Mouse (Mus musculus): ENCODE results near the gene Srp54c.
"Not testable (repeated sequence)": the region's sequence is repeated elsewhere in the genome, so short reads cannot be mapped to it uniquely, and the experiment has no call there.

The Srp54c gene

DNA sequence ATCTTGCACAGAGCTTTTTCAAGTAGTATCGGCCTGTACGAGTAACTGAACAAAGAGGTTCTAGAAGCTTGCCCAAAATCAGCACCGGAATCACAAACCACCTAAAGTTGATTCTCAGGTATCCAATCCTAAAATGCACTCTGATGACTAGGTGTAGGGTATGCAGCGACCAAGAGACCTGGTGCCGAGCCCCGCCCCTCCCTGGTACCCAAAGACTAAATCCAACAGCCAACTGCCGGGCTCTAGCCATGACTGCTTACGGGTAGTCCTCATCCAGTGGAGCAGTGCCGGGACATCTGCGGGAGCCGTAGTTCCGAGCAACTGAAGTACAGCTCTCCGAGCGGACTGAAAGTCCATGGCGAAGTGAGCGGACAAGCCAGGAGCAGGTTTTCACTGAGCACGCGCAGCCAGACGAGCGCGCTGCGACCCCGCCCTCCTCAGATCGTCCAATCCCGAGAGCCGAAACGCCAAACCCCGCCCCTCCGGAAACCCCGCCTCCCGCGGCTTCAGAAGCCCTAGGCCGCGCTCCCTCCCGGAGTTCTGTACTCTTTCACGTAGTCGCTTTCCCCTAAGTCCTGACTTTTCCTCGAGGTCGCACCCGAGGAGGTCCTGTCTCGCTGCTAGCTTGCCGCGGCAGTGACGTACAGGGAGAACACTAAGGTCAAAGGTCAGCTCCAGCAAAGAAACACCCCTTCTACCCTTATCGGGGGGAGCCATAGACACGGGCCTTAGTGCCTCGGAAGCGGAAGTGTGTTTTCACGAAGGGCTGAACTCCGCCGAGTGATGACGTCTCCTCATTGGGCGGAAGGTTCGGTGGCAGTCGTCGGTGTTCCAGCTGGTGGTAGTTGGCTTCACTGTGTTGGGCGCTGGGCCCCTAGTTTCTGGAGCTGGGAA is at the start of gene Srp54c:
Srp54c (plus strand) TSS at position 543 of the 894 bp plus-strand sequence.
- not testable (repeated sequence) for DNase-seq

DNA sequence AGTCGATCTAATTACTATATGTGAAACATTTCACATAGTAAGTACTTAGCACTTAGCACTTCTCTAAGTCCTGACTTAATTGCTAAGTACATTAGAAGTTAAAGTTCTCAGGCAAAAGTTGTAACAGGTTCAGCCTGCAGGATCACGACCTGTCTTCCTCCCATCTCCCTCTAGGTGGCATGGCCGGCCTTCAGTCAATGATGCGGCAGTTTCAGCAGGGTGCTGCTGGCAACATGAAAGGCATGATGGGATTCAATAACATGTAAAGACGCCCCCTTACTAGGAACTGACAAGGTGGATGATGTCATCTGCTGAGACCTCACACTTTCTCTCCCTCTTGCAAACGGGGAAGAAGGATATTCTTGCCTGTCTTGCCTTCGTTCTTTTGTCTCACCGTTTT is 42.3 kb upstream of the Srp54c start:
- not testable (repeated sequence) for DNase-seq

DNA sequence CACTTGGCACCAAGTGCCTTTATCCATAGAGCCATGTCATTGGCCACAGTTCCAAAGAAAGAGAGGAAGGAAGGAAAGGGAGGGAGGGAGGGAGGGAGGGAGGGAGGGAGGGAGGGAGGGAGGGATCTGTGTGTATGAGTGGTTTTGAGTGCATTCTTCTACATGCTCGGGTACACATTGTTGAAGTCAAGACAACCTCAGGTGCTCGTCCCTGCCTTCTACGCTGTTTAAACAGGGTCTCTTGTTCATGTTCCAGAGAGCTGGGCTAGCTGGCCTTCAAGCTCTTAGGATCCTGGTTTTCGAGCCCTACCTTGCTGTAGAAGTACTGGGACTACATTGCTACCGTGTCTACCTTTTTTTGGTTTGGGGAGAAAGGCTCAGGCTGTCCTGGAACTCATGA is 40.8 kb upstream of the Srp54c start:
- DNase-seq, result not testable (repeated sequence)

DNA sequence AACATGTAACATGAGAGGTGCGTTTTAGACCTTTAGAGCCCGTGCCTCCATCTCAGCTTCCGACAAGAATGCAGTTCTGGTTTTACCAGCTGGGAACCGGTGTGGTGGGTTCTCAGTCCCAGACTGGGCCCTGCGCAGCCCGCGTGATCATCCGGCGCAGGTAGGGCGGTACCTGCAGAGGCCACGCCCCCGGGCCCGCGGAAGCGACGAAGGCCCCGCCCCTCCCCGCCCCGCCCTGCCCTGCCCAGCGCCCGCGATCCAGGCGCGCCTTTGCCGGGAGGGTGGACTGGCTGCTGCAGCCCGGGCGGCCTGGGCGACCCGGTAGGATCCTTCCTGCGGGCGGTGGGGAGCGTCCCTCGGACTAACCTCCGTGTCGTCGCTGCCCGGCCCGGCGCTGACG is 30.7 kb upstream of the Srp54c start, which contains the start of gene 1700047I17Rik2:
1700047I17Rik2 (plus strand) TSS at position 287 of the 400 bp plus-strand sequence.
- DNase-seq, result not testable (repeated sequence)

DNA sequence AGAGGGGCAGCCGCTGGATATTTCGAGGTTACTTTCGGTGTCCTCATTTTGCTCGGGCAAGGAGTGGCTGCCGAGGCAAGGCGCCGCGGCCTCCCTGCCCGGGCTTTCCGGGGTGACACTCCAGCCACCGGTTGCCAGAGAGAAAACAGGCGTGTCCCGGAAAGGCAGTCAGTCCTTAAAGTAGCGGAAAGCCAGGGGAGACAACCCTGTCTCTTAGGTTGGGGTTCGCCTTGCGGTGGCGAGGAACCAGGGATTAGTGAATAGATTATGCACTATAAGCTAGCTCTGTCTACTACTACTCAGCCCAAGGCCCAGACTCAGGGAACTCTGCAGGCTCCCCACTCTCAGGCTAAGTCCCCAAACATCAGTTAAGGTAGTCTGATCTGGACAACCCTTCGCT is 30.2 kb upstream of the Srp54c start:
- not testable (repeated sequence) for DNase-seq

DNA sequence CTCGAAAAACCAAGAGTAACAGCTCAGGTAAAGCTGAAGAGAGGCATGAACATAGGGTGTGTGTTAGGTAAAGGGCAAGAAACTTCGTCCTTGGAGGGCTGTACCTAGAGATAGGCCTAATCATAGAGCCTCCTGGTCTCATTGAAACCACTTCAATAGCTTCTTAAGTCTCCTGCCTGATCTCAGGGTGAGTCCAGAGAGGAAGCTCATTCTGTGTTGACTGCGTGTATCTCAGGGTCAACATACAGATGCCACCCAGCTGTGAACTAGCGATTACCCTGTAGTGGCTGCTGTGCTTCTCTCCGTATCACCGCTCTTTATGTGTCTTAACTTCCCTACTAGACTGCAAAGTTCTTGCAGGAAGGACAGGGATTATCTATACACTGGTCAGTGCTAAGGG is 17.0 kb upstream of the Srp54c start:
- DNase-seq, result not testable (repeated sequence)

DNA sequence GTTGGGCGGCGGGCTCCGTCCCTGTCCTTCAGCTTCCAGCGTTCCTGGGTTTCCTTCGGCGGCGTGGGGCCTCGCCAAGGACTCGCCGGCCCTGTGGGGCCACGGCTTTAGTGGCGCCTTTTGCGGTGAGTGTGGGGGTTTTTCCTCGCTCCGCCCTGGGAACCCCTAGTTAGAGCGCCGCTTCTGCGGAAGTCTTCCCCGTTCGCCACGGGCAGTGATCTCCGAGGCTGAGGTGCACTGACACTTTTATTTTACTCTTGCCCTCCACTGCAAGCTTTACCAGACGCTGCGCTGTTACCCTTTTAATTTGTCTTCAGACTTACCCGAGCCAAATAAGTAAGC is 523 bp downstream of the Srp54c start:
- DNase-seq, result not testable (repeated sequence)

DNA sequence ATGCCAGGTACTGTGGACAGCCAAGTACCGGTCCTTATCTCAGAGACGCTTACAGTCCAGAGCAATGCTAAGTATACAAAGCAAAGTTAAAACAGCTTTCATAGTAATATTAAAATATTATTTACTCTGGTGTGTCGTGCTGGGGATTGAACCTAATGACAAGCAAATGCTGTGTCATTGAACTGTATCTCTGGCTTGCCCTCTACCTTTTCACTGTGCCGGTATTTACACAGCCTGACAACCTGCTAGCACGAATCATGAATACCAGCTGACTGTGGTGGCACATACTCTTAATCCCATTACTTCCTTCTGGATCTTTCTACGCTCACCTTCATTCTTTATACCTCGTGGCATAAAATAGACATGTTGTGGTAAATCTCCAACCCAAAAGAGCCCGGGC is 12.3 kb downstream of the Srp54c start:
- DNase-seq, result not testable (repeated sequence)

DNA sequence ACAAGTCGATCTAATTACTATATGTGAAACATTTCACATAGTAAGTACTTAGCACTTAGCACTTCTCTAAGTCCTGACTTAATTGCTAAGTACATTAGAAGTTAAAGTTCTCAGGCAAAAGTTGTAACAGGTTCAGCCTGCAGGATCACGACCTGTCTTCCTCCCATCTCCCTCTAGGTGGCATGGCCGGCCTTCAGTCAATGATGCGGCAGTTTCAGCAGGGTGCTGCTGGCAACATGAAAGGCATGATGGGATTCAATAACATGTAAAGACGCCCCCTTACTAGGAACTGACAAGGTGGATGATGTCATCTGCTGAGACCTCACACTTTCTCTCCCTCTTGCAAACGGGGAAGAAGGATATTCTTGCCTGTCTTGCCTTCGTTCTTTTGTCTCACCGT is 32.0 kb downstream of the Srp54c start:
- not testable (repeated sequence) for DNase-seq

DNA sequence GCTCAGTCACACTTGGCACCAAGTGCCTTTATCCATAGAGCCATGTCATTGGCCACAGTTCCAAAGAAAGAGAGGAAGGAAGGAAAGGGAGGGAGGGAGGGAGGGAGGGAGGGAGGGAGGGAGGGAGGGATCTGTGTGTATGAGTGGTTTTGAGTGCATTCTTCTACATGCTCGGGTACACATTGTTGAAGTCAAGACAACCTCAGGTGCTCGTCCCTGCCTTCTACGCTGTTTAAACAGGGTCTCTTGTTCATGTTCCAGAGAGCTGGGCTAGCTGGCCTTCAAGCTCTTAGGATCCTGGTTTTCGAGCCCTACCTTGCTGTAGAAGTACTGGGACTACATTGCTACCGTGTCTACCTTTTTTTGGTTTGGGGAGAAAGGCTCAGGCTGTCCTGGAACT is 33.4 kb downstream of the Srp54c start:
- not testable (repeated sequence) for DNase-seq

DNA sequence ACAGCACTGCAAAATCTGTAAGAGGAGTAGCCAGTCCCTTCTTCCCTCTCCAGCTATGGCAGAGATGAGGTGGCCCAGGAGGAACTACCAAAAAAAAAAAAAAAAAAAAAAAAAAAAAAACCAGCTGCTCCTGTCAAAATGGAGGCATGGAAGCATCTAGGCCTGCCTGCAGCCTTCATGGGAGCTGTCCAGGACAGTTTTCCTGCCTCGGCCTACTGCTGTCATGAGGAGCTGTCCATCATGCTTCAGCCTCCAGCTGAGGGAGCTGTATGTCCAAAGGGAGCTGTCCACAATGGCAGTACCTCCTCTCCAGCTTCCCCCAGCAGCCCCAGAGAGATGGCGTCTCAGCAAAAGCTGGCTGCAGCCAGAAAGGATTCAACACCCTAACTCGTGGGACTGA is 42.3 kb downstream of the Srp54c start:
- DNase-seq, result peak; percentile 13

DNA sequence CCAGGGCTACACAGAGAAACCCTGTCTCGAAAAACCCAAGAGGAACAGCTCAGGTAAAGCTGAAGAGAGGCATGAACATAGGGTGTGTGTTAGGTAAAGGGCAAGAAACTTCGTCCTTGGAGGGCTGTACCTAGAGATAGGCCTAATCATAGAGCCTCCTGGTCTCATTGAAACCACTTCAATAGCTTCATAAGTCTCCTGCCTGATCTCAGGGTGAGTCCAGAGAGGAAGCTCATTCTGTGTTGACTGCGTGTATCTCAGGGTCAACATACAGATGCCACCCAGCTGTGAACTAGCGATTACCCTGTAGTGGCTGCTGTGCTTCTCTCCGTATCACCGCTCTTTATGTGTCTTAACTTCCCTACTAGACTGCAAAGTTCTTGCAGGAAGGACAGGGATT is 47.6 kb downstream of the Srp54c start:
- DNase-seq, result not testable (repeated sequence)

DNA sequence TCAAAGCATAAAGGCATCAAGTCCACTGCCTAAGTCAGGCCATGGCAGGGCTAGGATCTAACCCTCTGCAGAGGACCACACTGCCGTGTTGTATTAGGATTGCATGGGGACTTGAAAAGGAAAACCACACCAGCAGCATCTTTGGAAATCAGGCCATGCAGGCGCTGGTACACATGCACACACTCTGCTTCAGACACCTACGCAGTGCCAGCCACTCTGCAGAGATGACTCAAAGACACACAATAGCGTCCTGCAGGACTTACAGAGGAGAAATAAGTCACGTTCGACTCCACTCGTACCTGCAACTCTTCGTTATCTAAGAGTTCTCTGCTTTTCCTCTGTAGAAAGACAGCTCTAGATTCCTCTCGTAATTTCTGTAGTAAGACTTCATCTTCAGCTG is 68.1 kb downstream of the Srp54c start:
- no peak for DNase-seq

DNA sequence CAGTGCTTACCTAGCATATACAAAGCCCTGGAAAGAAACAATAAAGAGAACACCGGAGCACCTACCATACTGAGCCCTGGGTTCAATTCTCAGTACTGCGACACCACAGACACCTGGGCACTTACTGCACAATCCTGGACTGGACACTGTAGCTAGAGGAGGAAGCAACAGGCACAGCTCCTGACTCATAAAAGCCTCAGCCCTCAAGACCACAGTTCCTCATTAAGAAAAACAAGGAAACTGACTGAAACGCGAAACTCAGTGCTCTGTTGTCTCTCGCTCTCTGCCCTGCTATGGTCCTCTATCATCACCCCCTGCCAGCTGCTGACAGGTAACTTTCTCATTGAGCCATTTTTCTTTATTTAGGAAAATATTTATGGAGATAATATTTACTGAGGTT is 69.4 kb downstream of the Srp54c start, which contains the start of gene 1110008L16Rik:
1110008L16Rik (plus strand) TSS at position 242 of the 400 bp plus-strand sequence.
- DNase-seq, result no peak

DNA sequence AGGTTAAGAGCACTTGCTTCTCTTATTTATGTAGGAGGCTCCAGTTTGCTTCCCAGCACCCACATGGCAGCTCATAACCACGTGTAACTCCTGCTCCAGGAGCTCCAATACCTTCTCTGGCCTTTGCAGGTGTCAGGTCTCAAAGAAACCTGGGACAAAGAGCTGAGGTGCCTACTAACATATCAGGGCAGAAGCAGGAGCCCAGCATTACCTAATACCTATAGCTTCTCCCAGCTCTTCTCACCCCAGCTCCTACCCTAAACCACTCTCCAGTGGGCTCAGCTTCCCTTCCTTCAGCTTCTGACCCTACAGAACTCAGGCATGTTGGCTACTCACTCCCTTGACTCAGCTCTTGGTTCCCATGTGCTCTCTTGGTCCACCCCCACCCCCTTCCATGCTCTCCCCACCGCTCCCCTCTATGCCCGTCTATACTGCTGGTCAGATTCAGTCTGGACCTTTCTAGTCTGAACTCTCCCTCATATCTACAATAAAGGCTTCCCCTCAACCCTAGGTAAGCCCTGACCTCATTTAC is 70.9 kb downstream of the Srp54c start:
- DNase-seq, result no peak

DNA sequence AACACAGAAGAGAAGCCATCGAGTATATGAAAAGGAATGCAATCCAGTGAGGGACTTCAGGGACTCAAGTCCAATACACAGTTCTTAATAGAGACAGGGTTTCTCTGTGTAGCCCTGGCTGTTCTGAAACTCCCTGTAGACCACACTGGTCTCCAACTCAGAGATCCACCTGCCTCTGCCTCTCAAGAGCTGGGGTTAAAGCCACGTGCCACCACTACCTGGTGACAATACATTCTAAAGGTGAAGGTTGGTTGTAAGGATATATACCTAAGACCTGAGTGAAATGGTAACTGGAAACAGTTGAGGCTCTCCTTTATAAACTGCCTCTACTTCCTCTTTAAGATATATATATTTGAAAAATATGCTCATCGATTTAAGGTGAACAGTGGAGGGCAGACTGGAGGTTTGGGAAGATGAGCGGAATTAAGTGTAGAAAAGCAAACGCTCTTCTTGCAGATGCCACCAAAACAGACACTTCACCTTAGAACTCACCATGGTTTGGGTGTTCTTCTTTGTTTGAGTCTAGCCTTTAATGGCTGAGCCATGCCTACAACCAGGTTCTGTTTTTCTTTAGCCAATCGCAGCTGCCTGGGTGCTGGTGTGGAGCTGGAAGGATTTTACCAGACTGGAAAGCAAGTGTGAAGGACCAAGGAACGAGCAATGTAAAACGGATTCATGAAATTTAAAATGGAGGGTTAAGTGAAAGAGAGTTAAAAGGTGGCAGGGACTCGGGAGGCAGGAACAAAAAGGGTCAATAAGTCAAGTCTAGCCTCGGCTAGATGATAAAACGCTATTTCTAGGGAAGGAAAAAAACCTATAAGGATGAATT is 71.7 kb downstream of the Srp54c start:
- DNase-seq, result peak; percentile 31

DNA sequence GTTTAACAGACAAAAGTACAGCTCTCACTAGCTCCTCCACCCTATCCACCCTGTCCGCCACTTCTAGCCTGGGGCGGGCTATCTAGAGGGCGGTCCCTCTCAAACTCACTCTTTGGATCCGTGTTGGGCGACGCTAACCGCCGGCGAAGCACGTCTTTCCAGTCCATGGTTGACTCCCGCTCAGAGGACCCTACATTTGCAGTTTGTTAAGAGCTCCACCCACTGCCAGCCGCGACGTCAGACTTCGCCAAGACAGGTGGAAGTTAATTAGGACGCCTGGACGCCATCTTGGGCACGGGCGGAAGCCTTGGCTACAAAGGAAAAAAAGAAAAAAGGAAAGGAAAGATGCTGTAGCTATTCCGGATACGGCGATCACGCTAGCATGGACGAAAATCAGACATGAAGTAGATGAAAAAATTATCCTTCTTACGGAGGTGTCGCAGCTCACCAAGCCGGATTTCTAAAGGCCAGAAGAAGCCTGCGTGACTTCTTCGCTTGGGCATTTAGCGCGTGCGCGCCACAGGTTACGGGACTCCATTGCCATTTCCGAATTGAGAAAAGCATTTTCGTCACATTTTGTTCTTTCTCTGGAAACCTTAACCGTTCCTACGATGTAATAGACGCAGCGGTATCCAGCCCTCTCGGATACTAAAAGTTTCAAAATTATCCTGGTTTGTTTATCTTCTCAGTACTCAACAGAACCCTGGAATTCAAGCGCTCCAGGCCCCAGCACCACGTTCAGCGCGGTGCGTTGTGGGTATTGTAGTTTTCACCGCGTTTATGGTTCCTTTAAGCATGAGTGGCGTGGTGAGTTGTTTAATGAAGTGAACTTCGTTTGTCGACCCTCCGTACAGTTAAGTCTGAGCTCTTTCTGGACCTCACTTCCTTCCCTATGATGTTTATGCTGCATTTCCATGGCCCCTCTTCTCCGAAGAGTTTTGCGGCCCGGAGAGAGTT is 72.8 kb downstream of the Srp54c start, which contains the start of gene Ppp2r3c:
Ppp2r3c (minus strand) TSS at position 514 of the 957 bp plus-strand sequence.
- peak; percentile 96 for DNase-seq

DNA sequence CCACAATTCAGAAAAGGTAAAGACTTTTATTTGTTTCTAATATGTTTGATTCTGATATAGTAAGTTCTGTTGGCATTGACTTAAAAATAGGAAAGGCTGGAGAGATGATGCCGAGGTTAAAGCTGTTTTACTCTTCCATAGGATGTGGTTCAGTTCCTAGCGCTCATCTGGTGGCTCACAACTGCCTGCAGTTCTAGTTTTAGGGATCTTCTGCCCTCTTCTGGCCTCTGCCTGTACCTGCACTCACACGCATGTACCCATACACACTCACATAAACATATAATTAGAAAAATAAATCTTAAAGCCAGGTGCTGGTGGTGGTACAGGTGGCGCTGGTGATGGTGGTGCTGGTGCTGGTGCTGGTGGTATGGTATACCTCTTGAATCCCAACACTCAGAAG is 76.4 kb downstream of the Srp54c start:
- DNase-seq, result no peak

DNA sequence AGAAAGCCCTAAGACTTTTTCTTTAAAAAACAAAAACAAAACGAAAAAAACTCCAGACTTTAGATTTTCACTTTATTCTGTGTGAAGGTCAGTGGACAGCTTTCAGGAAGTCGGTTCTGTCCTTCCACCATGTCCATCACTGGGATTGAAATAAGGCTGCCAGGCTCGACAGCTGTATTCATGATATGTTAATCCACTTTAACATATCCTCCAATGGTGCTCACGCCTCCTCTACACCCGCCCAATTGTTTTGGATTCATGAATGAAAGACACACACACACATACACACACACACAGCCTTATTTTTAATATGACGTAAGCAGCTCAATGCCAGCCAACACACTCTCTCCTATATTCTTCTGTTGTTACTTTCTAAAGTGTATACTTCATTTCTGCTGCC is 77.6 kb downstream of the Srp54c start:
- DNase-seq, result no peak

DNA sequence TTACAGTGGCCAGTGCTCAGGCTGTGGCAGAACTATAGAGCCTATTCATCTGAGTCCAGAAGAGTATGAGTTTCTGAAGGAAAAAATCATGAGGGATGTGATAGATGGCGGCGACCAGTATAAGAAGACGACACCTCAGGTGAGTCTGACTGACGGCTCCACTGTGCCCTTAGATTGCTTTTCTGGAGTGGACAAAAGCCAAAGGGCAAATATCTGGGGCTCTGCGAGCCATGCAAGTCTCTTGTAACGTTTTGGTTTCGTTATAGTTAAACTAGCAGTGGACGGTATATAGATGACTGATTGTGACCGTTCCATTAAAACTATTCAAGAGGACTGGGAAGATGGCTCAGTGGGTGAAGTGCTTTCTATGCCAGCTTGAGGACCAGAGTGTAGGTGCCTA is 78.8 kb downstream of the Srp54c start:
- no peak for DNase-seq

DNA sequence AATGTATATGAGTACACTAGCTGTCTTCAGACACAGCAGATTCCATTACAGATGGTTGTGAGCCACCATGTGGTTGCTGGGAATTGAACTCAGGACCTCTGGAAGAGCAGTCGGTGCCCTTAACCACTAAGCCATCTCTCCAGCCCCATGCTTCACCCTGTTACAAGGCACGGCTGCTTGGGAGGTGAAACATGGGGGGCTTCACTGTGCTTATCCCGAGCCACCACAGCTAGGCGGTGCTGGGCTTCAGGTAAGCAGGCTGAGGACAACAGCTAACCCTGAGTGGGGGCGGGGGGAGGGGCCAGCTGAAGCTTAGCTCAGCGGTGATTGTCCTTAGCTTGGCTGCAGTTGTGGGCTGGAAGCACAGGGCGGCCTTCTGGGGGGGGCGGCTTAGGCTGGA is 79.5 kb downstream of the Srp54c start:
- no peak for DNase-seq

DNA sequence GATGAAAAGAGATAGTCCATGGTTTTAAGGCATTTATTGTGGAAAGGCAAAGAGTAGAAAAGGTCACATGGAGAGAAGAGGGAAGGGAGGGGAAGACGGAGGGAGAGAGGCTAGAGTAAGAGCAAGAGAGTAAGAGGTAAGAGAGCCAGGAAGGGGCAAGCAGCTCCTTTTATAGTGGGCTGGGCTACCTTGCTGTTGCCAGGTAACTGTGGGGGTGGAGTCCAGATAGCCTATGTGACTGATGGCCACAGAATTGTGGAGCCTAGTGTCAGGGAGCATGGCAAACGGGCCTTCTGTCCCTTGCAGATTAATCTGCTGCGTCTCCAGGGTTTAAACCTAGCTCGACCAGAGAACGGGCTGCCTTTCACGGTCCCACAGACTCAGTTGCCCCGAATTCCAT is 81.9 kb downstream of the Srp54c start:
- DNase-seq, result no peak
